Mouse (Mus musculus) heart, adult 2 months (tissue): ENCODE data around the gene Gm17124. TPM values are rescaled to one million over a fixed set of nuclear protein-coding genes. Genes with fewer than 3 reads are reported as not detected.
"Not testable (repeated sequence)": the region's sequence is repeated elsewhere in the genome, so short reads cannot be mapped to it uniquely, and the experiment has no call there.

Source experiments
- DNase-seq, 2 experiments: peaks; one replicate each; pipeline ENCODE4 v3.0.0; 2021
- H3K27ac ChIP-seq: fragments of 200-600 bp; 2 replicates; pipeline ENCODE4 v1.8.1; 2022
- H3K27me3 ChIP-seq: fragments of 200-500 bp; 2 replicates; pipeline ENCODE4 v1.6.1; 2012; ENCODE audit warnings: mild to moderate bottlenecking, low read length, inconsistent platforms, mixed read lengths; ENCODE audit not compliant: control insufficient read depth, insufficient read depth
- H3K36me3 ChIP-seq: fragments of 200-500 bp; 2 replicates; pipeline ENCODE4 v1.6.1; 2012; ENCODE audit warnings: low read length, inconsistent platforms; ENCODE audit not compliant: control insufficient read depth, insufficient read depth
- H3K4me1 ChIP-seq: fragments of 200-500 bp; 2 replicates; pipeline ENCODE4 v1.6.1; 2011; ENCODE audit warnings: low read length; ENCODE audit not compliant: control insufficient read depth, insufficient read depth
- H3K4me3 ChIP-seq: fragments of 200-600 bp; 2 replicates; pipeline ENCODE4 v1.8.1; 2022
- H3K79me2 ChIP-seq: fragments of 200-500 bp; replicated peaks from 2 replicates; pipeline ENCODE4 v1.6.1; 2012; ENCODE audit warnings: mild to moderate bottlenecking, inconsistent platforms, low read length, moderate library complexity, mixed read lengths; ENCODE audit not compliant: control insufficient read depth, insufficient read depth
- H3K9ac ChIP-seq: fragments of 200-500 bp; 2 replicates; pipeline ENCODE4 v1.6.1; 2012; ENCODE audit warnings: low read depth, mild to moderate bottlenecking, control low read depth, inconsistent platforms, low read length, mixed read lengths
- WGBS: fragments of 180-500 bp; shearing (Covaris S2); methylation state at CpG from one replicate; pipeline ENCODE4 v1.1.7; 2018; 5-methylcytosine and 5-hydroxymethylcytosine counted together
- intact Hi-C: fragments of 180-260 bp; cut with DNase I; formaldehyde crosslinking; loops from one replicate; pipeline ENCODE4 v1.15.1; 2025
- long read RNA-seq: library from polyadenylated mRNA; stranded (forward); transcript quantifications from one replicate; pipeline ENCODE4 v2.0.0, GENCODE M21; 2021
- microRNA-seq, 2 experiments: library from miRNA; unstranded; fragments of <30 nt; microRNA quantifications; one replicate each; pipeline ENCODE4 v1.2.0; 2021
- polyA plus RNA-seq: library from polyadenylated mRNA; depleted of rRNA; stranded (reverse); fragments of >200 nt; gene quantifications from 2 replicates; pipeline ENCODE4 v1.2.3, GENCODE M21; 2012; rRNA removed
- total RNA-seq, 2 experiments: library from RNA; stranded (reverse); gene quantifications; 2 replicates each; pipeline ENCODE4 v1.2.3; 2021

The Gm17124 gene
- not detected for total RNA-seq
- not detected in 2 replicates for polyA plus RNA-seq
- long read RNA-seq: 0 reads

- H3K9ac ChIP-seq, DNase-seq, H3K79me2 ChIP-seq, H3K4me1 ChIP-seq, H3K36me3 ChIP-seq, H3K27ac ChIP-seq, intact Hi-C loops, H3K4me3 ChIP-seq, H3K27me3 ChIP-seq: not testable (repeated sequence)
- WGBS: no CpG with 5 or more reads among the region's 3 CpGs
Measured at GRCm38 (mm10) chr14:42599782-42600181, at the start of gene Gm17124. Gene Gm17124, minus strand, starts transcription at chr14:42599882.

DNA sequence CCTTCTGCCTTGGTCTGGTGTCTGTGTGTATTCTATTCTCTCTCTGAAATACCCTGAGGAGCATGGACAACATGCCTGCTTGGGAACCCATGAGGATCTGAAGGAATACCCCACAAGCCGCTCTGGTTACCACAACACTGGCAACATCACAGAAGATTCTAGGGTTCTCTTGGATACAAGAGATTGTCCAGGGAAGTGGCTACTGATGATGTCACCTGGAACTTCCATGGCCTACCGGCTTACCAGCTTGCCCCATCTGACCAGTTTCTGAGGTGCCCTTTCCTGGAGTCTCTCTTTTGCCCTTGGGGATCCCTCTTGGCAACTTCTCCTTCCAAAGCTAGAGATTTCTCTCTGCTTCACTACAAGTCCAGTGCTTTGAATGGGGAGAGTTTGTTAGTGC, 42.1 kb upstream of the Gm17124 start, which contains the start of gene Gm3633:
Gene Gm3633 (minus strand): TSS at position 101 of the 400 bp plus-strand sequence.
- H3K9ac ChIP-seq, DNase-seq, H3K4me3 ChIP-seq, intact Hi-C loops, H3K27me3 ChIP-seq, H3K4me1 ChIP-seq, H3K27ac ChIP-seq, H3K36me3 ChIP-seq, H3K79me2 ChIP-seq: not testable (repeated sequence)
- 100% methylated on average over 1 of the region's 2 CpGs for WGBS

Small RNA genes lying within 50 kb of the gene (microRNA-seq; reads per million reads assigned to microRNA genes)
- gene Gm23620 (0 reads per million in 2 experiments), gene Gm25228 (0 reads per million in 2 experiments)

Other genes with a start within 250 kb of the Gm17124 start
- not detected for gene Gm8005, start 160.2 kb downstream of the Gm17124 start, total RNA-seq
- not detected in 2 replicates for gene Gm8005, start 160.2 kb downstream of the Gm17124 start, polyA plus RNA-seq
- gene Gm8011, start 136.0 kb downstream of the Gm17124 start, total RNA-seq: not detected
- not detected in 2 replicates for gene Gm8011, start 136.0 kb downstream of the Gm17124 start, polyA plus RNA-seq
- gene Gm8020, start 97.5 kb downstream of the Gm17124 start, total RNA-seq: not detected
- not detected in 2 replicates for gene Gm8020, start 97.5 kb downstream of the Gm17124 start, polyA plus RNA-seq
- gene Gm8024, start 75.6 kb downstream of the Gm17124 start, total RNA-seq: not detected
- not detected in 2 replicates for gene Gm8024, start 75.6 kb downstream of the Gm17124 start, polyA plus RNA-seq
- not detected for gene Gm3633, start 42.0 kb upstream of the Gm17124 start, total RNA-seq
- not detected in 2 replicates for gene Gm3633, start 42.0 kb upstream of the Gm17124 start, polyA plus RNA-seq
- not detected for gene Gm10378, start 56.1 kb upstream of the Gm17124 start, total RNA-seq
- gene Gm10378, start 56.1 kb upstream of the Gm17124 start, polyA plus RNA-seq: not detected in 2 replicates
- not detected for gene Gm3015, start 168.9 kb upstream of the Gm17124 start, total RNA-seq
- not detected in 2 replicates for gene Gm3015, start 168.9 kb upstream of the Gm17124 start, polyA plus RNA-seq
- not detected for gene Gm10377, start 198.1 kb upstream of the Gm17124 start, total RNA-seq
- gene Gm10377, start 198.1 kb upstream of the Gm17124 start, polyA plus RNA-seq: not detected in 2 replicates